11 mouse cellular contexts compared by ENCODE assay signal in the genomic region with DNA sequence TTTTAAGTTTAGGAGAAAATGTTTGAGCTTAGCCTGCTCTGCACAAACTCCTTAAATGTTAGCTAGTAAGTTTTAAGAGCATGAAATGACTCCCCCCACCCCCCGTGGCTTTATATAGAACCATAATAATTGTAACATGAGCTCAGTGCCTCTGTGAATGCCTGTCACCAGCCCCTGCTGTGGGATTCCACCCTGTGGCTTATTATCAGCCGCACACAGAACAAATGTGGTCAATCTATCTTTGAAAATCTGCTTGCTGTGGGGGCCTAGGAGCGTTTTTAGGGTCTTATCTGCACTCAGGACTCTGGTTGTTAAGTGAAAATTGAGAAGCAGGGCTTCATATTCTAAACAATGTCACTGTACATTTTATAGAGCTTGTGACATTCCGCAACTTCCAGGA.
DNase-seq lines count a peak whose midpoint lies in the region; ATAC-seq and TF ChIP-seq lines count a peak whose summit lies in the region.
"Had no signal": no experiment of that assay in that cellular context is flagged by ENCODE, and none has a peak within 500 bp of the region (broad histone marks: within the 10 kb centered on the region; RNA-seq: fewer than 3 reads in every experiment).

No protein-coding gene starts in this region.

- TF ChIP-seq EP300 in liver, postnatal 0 days (IDR thresholded peaks at IDR 0.05; ENCODE audit: low read depth): peak; percentile 68

- no peak for DNase-seq in forebrain, postnatal 0 days
- DNase-seq in limb, embryonic 10.5 days (ENCODE audit: low spot score): no peak
- DNase-seq in liver, postnatal 0 days: no peak
- DNase-seq in kidney, adult 9 months: no peak
- no peak for DNase-seq in left cerebral cortex, adult 11 months (ENCODE audit: low spot score)
- DNase-seq: cerebellum, adult 18-20 months; kidney, postnatal 14 days; right cerebral cortex, postnatal 14 days had no signal

- no peaks in the 10 kb centered on the region for H3K27me3 ChIP-seq in forebrain, embryonic 15.5 days
- no peaks in the 10 kb centered on the region for H3K27me3 ChIP-seq in forebrain, postnatal 0 days (ENCODE audit: insufficient read depth, low read length)
- H3K27me3 ChIP-seq in limb, embryonic 12.5 days: no peaks in the 10 kb centered on the region
- H3K27me3 ChIP-seq in limb, embryonic 10.5 days (ENCODE audit: low read depth, poor library complexity, severe bottlenecking): no peaks in the 10 kb centered on the region
- H3K27me3 ChIP-seq in embryonic facial prominence, embryonic 13.5 days: no peaks in the 10 kb centered on the region
- H3K27me3 ChIP-seq in liver, postnatal 0 days (ENCODE audit: insufficient read depth, low read length): no peaks in the 10 kb centered on the region

- H3K4me3 ChIP-seq in forebrain, embryonic 15.5 days: no peak overlapping the region
- no peak overlapping the region for H3K4me3 ChIP-seq in forebrain, postnatal 0 days (ENCODE audit: low read depth, low read length)
- no peak overlapping the region for H3K4me3 ChIP-seq in limb, embryonic 12.5 days (replicated peaks)
- no peak overlapping the region for H3K4me3 ChIP-seq in limb, embryonic 10.5 days
- H3K4me3 ChIP-seq in embryonic facial prominence, embryonic 13.5 days: no peak overlapping the region
- no peak overlapping the region for H3K4me3 ChIP-seq in liver, postnatal 0 days (ENCODE audit: low read depth, low read length)

- H3K27ac ChIP-seq in forebrain, embryonic 15.5 days (replicated peaks): 0 out of 2 replicates have a peak overlapping the region, but pooled peaks have one; percentile 2
- no peak overlapping the region for H3K27ac ChIP-seq in forebrain, postnatal 0 days (ENCODE audit: low read depth, low read length)
- H3K27ac ChIP-seq in limb, embryonic 12.5 days: 0 out of 2 replicates have a peak overlapping the region, but pooled peaks have one; percentile 1
- no peak overlapping the region for H3K27ac ChIP-seq in limb, embryonic 10.5 days
- peak overlapping the region; percentile 56 for H3K27ac ChIP-seq in embryonic facial prominence, embryonic 13.5 days
- H3K27ac ChIP-seq in liver, postnatal 0 days (ENCODE audit: low read depth): no peak overlapping the region

- H3K4me2 ChIP-seq in forebrain, embryonic 15.5 days (replicated peaks): no peak overlapping the region
- no peak overlapping the region for H3K4me2 ChIP-seq in forebrain, postnatal 0 days (ENCODE audit: low read depth)
- H3K4me2 ChIP-seq in limb, embryonic 12.5 days: 0 out of 2 replicates have a peak overlapping the region, but pooled peaks have one; percentile 15
- H3K4me2 ChIP-seq in embryonic facial prominence, embryonic 13.5 days: 0 out of 2 replicates have a peak overlapping the region, but pooled peaks have one; percentile 9
- H3K4me2 ChIP-seq in liver, postnatal 0 days (ENCODE audit: low read depth, low read length): no peak overlapping the region

- WGBS in forebrain, embryonic 15.5 days: 25% methylated on average over 4 of the region's 4 CpGs
- 33% methylated on average over 4 of the region's 4 CpGs for WGBS in forebrain, postnatal 0 days
- WGBS in limb, embryonic 12.5 days: 25% methylated on average over 4 of the region's 4 CpGs
- WGBS in limb, embryonic 10.5 days: 55% methylated on average over 4 of the region's 4 CpGs
- 26% methylated on average over 4 of the region's 4 CpGs for WGBS in embryonic facial prominence, embryonic 13.5 days
- WGBS in liver, postnatal 0 days (ENCODE audit: insufficient replicate concordance): 29% methylated on average over 4 of the region's 4 CpGs

- H3K36me3 ChIP-seq in forebrain, embryonic 15.5 days: no peaks in the 10 kb centered on the region
- H3K36me3 ChIP-seq in forebrain, postnatal 0 days (ENCODE audit: insufficient read depth): no peaks in the 10 kb centered on the region
- H3K36me3 ChIP-seq in limb, embryonic 12.5 days: no peaks in the 10 kb centered on the region
- no peaks in the 10 kb centered on the region for H3K36me3 ChIP-seq in limb, embryonic 10.5 days
- H3K36me3 ChIP-seq in embryonic facial prominence, embryonic 13.5 days: no peaks in the 10 kb centered on the region
- H3K36me3 ChIP-seq in liver, postnatal 0 days (replicated peaks; ENCODE audit: insufficient read depth, low read length): no peaks in the 10 kb centered on the region

- TF ChIP-seq CTCF in forebrain, postnatal 0 days (IDR thresholded peaks at IDR 0.05; ENCODE audit: low read depth): no peak
- no peak for TF ChIP-seq CTCF in liver, postnatal 0 days (IDR thresholded peaks at IDR 0.05; ENCODE audit: low read depth)

- no peak for ATAC-seq in forebrain, embryonic 15.5 days (replicated peaks)
- no peak for ATAC-seq in forebrain, postnatal 0 days
- ATAC-seq in limb, embryonic 12.5 days (ENCODE audit: insufficient number of reproducible peaks, insufficient read depth, low FRiP score, low TSS enrichment, low read depth): no peak; the same call in 1 of the 2 replicates
- no peak for ATAC-seq in embryonic facial prominence, embryonic 13.5 days (ENCODE audit: insufficient number of reproducible peaks, insufficient read depth, low FRiP score, low TSS enrichment, low read depth)
- ATAC-seq in liver, postnatal 0 days: no peak

- no peak overlapping the region for H3K9ac ChIP-seq in forebrain, embryonic 15.5 days (replicated peaks)
- H3K9ac ChIP-seq in forebrain, postnatal 0 days: no peak overlapping the region
- no peak overlapping the region for H3K9ac ChIP-seq in limb, embryonic 12.5 days (replicated peaks)
- H3K9ac ChIP-seq in embryonic facial prominence, embryonic 13.5 days: no peak overlapping the region
- H3K9ac ChIP-seq in liver, postnatal 0 days (replicated peaks): no peak overlapping the region

- peaks cover 57% of the 10 kb centered on the region for H3K4me1 ChIP-seq in forebrain, embryonic 15.5 days
- H3K4me1 ChIP-seq in forebrain, postnatal 0 days (ENCODE audit: insufficient read depth): peaks cover 32% of the 10 kb centered on the region
- H3K4me1 ChIP-seq in limb, embryonic 12.5 days (replicated peaks): peaks cover 60% of the 10 kb centered on the region
- peaks cover 44% of the 10 kb centered on the region for H3K4me1 ChIP-seq in limb, embryonic 10.5 days
- peaks cover 47% of the 10 kb centered on the region for H3K4me1 ChIP-seq in embryonic facial prominence, embryonic 13.5 days
- H3K4me1 ChIP-seq in liver, postnatal 0 days (ENCODE audit: insufficient read depth): peaks cover 11% of the 10 kb centered on the region; the same call in 1 of the 2 replicates

- no peaks in the 10 kb centered on the region for H3K9me3 ChIP-seq in forebrain, embryonic 15.5 days
- no peaks in the 10 kb centered on the region for H3K9me3 ChIP-seq in forebrain, postnatal 0 days (ENCODE audit: low read length)
- no peaks in the 10 kb centered on the region for H3K9me3 ChIP-seq in limb, embryonic 12.5 days
- H3K9me3 ChIP-seq in limb, embryonic 10.5 days (replicated peaks): no peaks in the 10 kb centered on the region
- no peaks in the 10 kb centered on the region for H3K9me3 ChIP-seq in embryonic facial prominence, embryonic 13.5 days
- H3K9me3 ChIP-seq in liver, postnatal 0 days (ENCODE audit: low read length): no peaks in the 10 kb centered on the region

Comparison
In these comparisons a context has a peak if more than half of its experiments do, and no peak if none do; other contexts are left out.
1. H3K27ac ChIP-seq: peak in forebrain, embryonic 15.5 days (single experiment), limb, embryonic 12.5 days (single experiment) and embryonic facial prominence, embryonic 13.5 days (single experiment); none in forebrain, postnatal 0 days (single experiment), limb, embryonic 10.5 days (single experiment) and liver, postnatal 0 days (single experiment).
2. H3K4me2 ChIP-seq: peak in limb, embryonic 12.5 days (single experiment) and embryonic facial prominence, embryonic 13.5 days (single experiment); none in forebrain, embryonic 15.5 days (single experiment), forebrain, postnatal 0 days (single experiment) and liver, postnatal 0 days (single experiment).